Mouse (Mus musculus): Measurements from ENCODE around the gene Fkbp1b. TPM values are rescaled to one million over a fixed set of nuclear protein-coding genes. Genes with fewer than 3 reads are reported as not detected.

Fkbp1b gene
- 9.7 and 11.3 TPM in 2 replicates for polyA plus RNA-seq (2012; rRNA removed)

GRCm38 (mm10) chr12:4841392-4841887 is at the start of gene Fkbp1b:
Gene Fkbp1b, minus strand, starts transcription at chr12:4841591.

GRCm38 (mm10) chr12:4874161-4874927 is 33.0 kb upstream of the Fkbp1b start, which contains the start of gene Mfsd2b:
Gene Mfsd2b, minus strand, starts transcription at chr12:4874359.

GRCm38 (mm10) chr12:4842890-4843597 is 1.7 kb upstream of the Fkbp1b start, which contains the start of gene Wdcp:
Gene Wdcp, plus strand, starts transcription at chr12:4843303.

GRCm38 (mm10) chr12:4817361-4818101 is 23.9 kb downstream of the Fkbp1b start, which contains the start of gene Sf3b6:
Gene Sf3b6, plus strand, starts transcription at chr12:4817544.

Other genes starting within 250 kb of the Fkbp1b start
- gene Itsn2, start 249.0 kb downstream of the Fkbp1b start, polyA plus RNA-seq (2012; rRNA removed): 13.1 and 15.4 TPM in 2 replicates
- not detected in 2 replicates for gene Gm3625, start 248.7 kb downstream of the Fkbp1b start, polyA plus RNA-seq (2012; rRNA removed)
- 0.02 and 0.09 TPM in 2 replicates for gene Fam228a, start 103.2 kb downstream of the Fkbp1b start, polyA plus RNA-seq (2012; rRNA removed)
- 0.18 and 0.31 TPM in 2 replicates for gene Pfn4, start 72.6 kb downstream of the Fkbp1b start, polyA plus RNA-seq (2012; rRNA removed)
- gene Fam228b, start 72.3 kb downstream of the Fkbp1b start, polyA plus RNA-seq (2012; rRNA removed): 0.35 and 0.67 TPM in 2 replicates
- gene Sf3b6, start 24.0 kb downstream of the Fkbp1b start, polyA plus RNA-seq (2012; rRNA removed): 50.1 and 62.3 TPM in 2 replicates
- 8.1 and 8.3 TPM in 2 replicates for gene Wdcp, start 1.7 kb upstream of the Fkbp1b start, polyA plus RNA-seq (2012; rRNA removed)
- 17.8 and 21.6 TPM in 2 replicates for gene Mfsd2b, start 32.8 kb upstream of the Fkbp1b start, polyA plus RNA-seq (2012; rRNA removed)
- 4.4 and 5.0 TPM in 2 replicates for gene Ubxn2a, start 66.1 kb upstream of the Fkbp1b start, polyA plus RNA-seq (2012; rRNA removed)
- gene Atad2b, start 75.8 kb upstream of the Fkbp1b start, polyA plus RNA-seq (2012; rRNA removed): 4.7 and 5.2 TPM in 2 replicates

Measured in liver, embryonic 18 days (tissue).